Mouse (Mus musculus) MEL (cell line): ENCODE results near the gene Pitpnc1.

Experiments
- CTCF ChIP-seq, 3 experiments: IDR thresholded peaks in 2 of 3; conservative IDR thresholded peaks in 1 of 3; 2 replicates each; pipeline ENCODE4 v1.5.1; 2011 to 2012; ENCODE audit warnings: low read length in 3 of 3, low read depth in 2 of 3, mild to moderate bottlenecking in 2 of 3, improper control_type of control experiment in 1 of 3, inconsistent platforms in 1 of 3, mixed read lengths in 1 of 3, moderate library complexity in 1 of 3; ENCODE audit not compliant: control insufficient read depth in 1 of 3, insufficient read depth in 1 of 3, poor library complexity in 1 of 3, severe bottlenecking in 1 of 3
- ETS1 ChIP-seq: IDR thresholded peaks from 2 replicates; pipeline ENCODE4 v1.6.1; 2012; ENCODE audit warnings: low read depth, mild to moderate bottlenecking, inconsistent platforms, low read length, improper control_type of control experiment, moderate library complexity
- JUND ChIP-seq: IDR thresholded peaks from 2 replicates; pipeline ENCODE4 v1.6.1; 2011; ENCODE audit warnings: low read depth, mild to moderate bottlenecking, improper control_type of control experiment, low read length
- MAFK ChIP-seq: IDR thresholded peaks from 2 replicates; pipeline ENCODE4 v1.6.1; 2011; ENCODE audit warnings: low read depth, mild to moderate bottlenecking, low read length, improper control_type of control experiment, borderline replicate concordance
- MEF2A ChIP-seq: IDR thresholded peaks from 2 replicates; pipeline ENCODE4 v1.6.1; 2014; ENCODE audit warnings: low read depth, mild to moderate bottlenecking, inconsistent platforms, low read length, improper control_type of control experiment; ENCODE audit not compliant: poor library complexity, insufficient replicate concordance, severe bottlenecking; ENCODE audit errors: extremely low read depth
- MYB ChIP-seq: IDR thresholded peaks from 2 replicates; pipeline ENCODE4 v1.6.1; 2011; ENCODE audit warnings: mild to moderate bottlenecking, low read depth, low read length, improper control_type of control experiment
- MYC ChIP-seq: IDR thresholded peaks from 2 replicates; pipeline ENCODE4 v1.6.1; 2011; ENCODE audit warnings: low read depth, mild to moderate bottlenecking, low read length, improper control_type of control experiment, moderate library complexity
- NELFE ChIP-seq: IDR thresholded peaks from 2 replicates; pipeline ENCODE4 v1.6.1; 2011; ENCODE audit warnings: low read depth, low read length, improper control_type of control experiment
- POLR2A ChIP-seq, 2 experiments: IDR thresholded peaks; 2 replicates each; pipeline ENCODE4 v1.6.1; 2011 to 2012; ENCODE audit warnings: low read length in 2 of 2, mild to moderate bottlenecking in 2 of 2, control low read depth in 1 of 2, improper control_type of control experiment in 1 of 2, low read depth in 1 of 2, moderate library complexity in 1 of 2; ENCODE audit not compliant: control insufficient read depth in 1 of 2, insufficient read depth in 1 of 2, poor library complexity in 1 of 2
- POLR2AphosphoS2 ChIP-seq: IDR thresholded peaks from 2 replicates; pipeline ENCODE4 v1.6.1; 2011; ENCODE audit warnings: low read length, improper control_type of control experiment
- USF1 ChIP-seq: IDR thresholded peaks from 2 replicates; pipeline ENCODE4 v1.6.1; 2014; ENCODE audit warnings: low read depth, mild to moderate bottlenecking, inconsistent platforms, low read length, improper control_type of control experiment, moderate library complexity
- ZKSCAN1 ChIP-seq: IDR thresholded peaks from 2 replicates; pipeline ENCODE4 v1.6.1; 2012; ENCODE audit warnings: low read depth, mild to moderate bottlenecking, inconsistent platforms, low read length, improper control_type of control experiment, moderate library complexity

- no peak for TF ChIP-seq POLR2A (IDR thresholded peaks at IDR 0.05; ENCODE audit: control insufficient read depth in 1 of 2, insufficient read depth in 1 of 2, low read depth in 1 of 2, low read length in 2 of 2, poor library complexity in 1 of 2)
- no peak for TF ChIP-seq CTCF (IDR thresholded peaks at IDR 0.05 in 2 of 3, conservative IDR thresholded peaks at IDR 0.05 in 1 of 3; ENCODE audit: control insufficient read depth in 1 of 3, insufficient read depth in 1 of 3, low read depth in 2 of 3, low read length in 3 of 3, poor library complexity in 1 of 3, severe bottlenecking in 1 of 3)
- no peak for TF ChIP-seq MAFK
- no peak for TF ChIP-seq MYC
- TF ChIP-seq ETS1: no peak
- no peak for TF ChIP-seq POLR2AphosphoS2
- TF ChIP-seq USF1: no peak
- TF ChIP-seq JUND: no peak
- no peak for TF ChIP-seq MEF2A
- no peak for TF ChIP-seq ZKSCAN1
- TF ChIP-seq MYB: no peak
- no peak for TF ChIP-seq NELFE
These were observed 70.5 kb downstream of the Pitpnc1 start for GRCm38 (mm10) chr11:107400005-107400404.
